Mouse (Mus musculus): Measurements from ENCODE around the gene Ttll2. TPM values are rescaled to one million over a fixed set of nuclear protein-coding genes. Genes with fewer than 3 reads are reported as not detected.
"Not testable (repeated sequence)": the region's sequence is repeated elsewhere in the genome, so short reads cannot be mapped to it uniquely, and the experiment has no call there.

The Ttll2 gene
- polyA plus RNA-seq, 1 experiment from 2014 or later: not detected

DNA sequence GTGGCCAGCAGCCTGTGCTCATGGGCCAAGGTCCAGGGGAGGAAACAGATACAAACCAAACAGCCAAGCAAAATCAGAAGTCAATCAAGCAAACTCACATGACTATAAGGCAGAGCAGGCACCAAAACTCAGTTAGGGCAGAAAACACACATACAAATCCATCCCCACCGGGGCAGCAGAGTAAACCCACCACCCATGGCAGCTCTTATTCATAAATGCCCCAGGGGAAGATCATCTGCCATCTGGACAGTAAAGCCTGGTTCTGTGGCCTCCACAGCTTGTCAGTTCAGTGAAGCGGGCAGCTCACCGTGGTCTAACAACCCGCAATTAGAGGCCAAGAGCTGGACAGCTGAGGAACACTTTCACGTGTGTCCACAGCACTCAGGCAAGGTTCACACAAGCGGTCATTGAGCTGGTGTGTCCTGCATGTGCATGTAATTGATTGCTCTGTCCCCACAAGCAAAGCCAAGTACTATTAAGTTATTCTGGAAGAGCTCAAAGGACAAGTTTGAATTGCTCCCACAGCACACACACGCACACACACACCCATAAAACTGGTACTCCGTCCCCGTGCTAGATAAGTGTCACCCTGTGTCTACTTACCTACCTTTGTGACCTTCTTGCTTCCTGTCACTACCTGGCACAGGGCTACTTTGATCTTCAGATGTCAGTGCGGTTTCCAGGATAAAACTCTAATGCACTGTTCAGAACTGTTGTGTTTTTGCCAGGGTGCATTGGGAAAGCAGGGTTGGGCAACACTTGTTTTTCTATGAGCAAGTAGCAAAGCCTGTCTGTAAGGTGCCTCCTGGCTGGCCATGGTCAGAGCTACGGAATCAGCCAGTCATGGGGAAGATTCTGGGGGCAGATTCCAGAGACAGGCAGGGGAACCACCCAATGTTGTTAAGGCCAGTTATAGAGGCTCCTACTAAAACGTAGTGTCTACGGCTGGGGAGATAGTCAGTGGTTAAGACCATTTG is 31.0 kb upstream of the Ttll2 start:
- not testable (repeated sequence) for H3K9me3 ChIP-seq; H3K4me3 ChIP-seq; H3K4me1 ChIP-seq; H3K9ac ChIP-seq (replicated peaks); H3K4me2 ChIP-seq (replicated peaks); H3K27me3 ChIP-seq; H3K36me3 ChIP-seq; H3K27ac ChIP-seq (replicated peaks); ATAC-seq (ENCODE audit: low FRiP score, low read depth)
- WGBS: 86% methylated on average over 12 of the region's 13 CpGs

DNA sequence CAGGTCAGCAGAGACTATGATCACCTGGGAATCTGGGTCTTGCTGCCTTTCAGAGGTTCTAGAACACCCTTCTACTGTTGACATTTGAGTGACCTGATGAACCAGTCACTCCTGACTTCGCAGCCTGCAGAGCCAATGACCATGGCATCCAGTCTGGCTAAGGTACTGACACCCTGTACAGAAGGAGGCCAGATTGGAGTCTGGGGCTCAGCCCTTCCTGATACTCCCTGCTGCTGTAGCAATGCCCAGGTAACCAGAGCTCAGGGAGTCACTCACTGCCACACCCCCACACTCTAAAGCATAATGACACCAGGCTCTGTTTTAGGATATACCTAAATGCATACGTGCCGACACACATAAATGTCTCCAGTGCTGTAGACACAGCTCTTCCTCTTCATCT is 30.2 kb upstream of the Ttll2 start:
- H3K9ac ChIP-seq (replicated peaks); H3K36me3 ChIP-seq; H3K27ac ChIP-seq (replicated peaks); ATAC-seq (ENCODE audit: low FRiP score, low read depth); H3K9me3 ChIP-seq; H3K27me3 ChIP-seq; H3K4me3 ChIP-seq; H3K4me2 ChIP-seq (replicated peaks); H3K4me1 ChIP-seq: not testable (repeated sequence)
- 87% methylated on average over 1 of the region's 3 CpGs for WGBS

DNA sequence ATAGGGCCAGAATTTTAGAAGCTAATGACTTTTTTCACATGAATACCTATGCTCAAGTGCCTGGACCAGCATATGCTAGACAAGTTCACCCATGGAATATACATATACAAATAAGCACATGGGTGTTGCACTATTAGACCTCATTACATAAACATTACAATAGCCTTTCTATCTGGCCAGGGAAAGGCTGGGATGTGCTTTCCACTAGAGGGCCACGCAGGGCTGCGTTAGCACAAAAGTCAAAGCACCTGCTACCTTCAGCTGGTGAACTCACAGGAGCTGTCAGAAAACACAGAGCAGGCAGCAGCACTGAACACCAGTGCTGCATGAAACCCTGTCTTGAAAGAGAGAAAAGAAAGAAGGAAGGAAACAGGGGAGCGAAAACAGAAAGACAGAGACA is 25.4 kb upstream of the Ttll2 start:
- not testable (repeated sequence) for H3K9ac ChIP-seq (replicated peaks); H3K36me3 ChIP-seq; H3K4me1 ChIP-seq; H3K9me3 ChIP-seq; H3K27me3 ChIP-seq; H3K4me3 ChIP-seq; H3K4me2 ChIP-seq (replicated peaks); ATAC-seq (ENCODE audit: low FRiP score, low read depth); H3K27ac ChIP-seq (replicated peaks)
- 46% methylated on average over 3 of the region's 3 CpGs for WGBS

DNA sequence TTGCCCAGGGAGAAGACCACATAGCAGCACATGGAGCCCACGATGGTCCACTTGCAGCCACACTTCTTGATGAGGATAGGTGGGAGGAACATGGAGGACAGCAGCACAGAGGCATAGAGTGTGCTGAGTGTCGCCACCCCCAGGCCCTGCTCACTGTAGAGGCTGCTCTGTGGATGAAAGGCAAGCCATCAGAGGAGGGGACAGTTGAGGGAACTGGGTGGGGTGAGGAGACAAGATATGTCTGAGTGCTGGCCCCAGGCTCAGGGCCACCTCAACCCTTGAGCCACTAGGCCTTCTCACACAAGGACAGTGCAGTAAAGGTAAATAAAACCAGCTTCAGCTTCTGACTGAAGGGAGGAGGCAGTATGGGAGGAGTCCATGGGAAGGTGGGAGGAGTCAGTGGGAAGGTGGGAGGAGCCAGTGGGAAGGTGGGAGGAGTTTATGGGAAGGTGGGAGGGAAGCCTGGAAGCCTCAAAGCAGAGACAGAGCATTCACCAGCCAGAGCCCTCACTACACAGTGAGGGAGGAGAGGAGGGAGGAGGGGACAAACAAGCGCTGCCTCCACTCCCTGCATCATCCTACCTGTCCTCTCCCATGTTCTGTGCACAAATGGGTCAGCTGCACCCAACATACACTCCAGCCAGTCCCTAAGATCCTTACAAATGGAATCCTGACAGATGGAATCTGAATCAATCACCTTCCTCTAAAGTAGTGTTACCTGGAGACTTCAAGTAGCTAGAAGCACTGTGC is 24.6 kb upstream of the Ttll2 start:
- not testable (repeated sequence) for H3K9me3 ChIP-seq; H3K9ac ChIP-seq (replicated peaks); H3K4me2 ChIP-seq (replicated peaks); H3K27me3 ChIP-seq; ATAC-seq (ENCODE audit: low FRiP score, low read depth); H3K27ac ChIP-seq (replicated peaks); H3K36me3 ChIP-seq; H3K4me3 ChIP-seq; H3K4me1 ChIP-seq
- WGBS: 100% methylated on average over 1 of the region's 3 CpGs

DNA sequence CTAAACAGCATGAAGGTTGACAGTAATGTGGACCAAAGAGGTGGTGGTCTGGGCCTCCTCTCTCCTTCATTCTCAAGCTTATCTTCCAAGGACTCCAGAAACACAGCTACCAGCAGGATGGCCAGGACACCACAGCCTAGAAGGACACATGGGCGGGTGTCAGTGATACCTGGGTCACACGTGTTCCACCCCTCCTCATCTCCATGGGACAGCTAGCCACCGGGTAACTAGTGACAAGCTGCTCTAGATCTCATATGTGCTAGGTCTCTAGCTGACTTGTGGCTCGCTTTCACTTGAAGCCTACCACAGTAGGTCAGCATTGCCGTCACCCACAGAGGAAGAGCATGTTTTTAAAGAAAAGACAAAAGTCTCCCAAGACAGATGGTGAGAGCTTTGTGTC is 19.4 kb upstream of the Ttll2 start, which contains the start of gene Gm49630:
Gene Gm49630, minus strand, starts transcription at position 101 of the 400 bp plus-strand sequence.
- not testable (repeated sequence) for H3K27ac ChIP-seq (replicated peaks); H3K9ac ChIP-seq (replicated peaks); ATAC-seq (ENCODE audit: low FRiP score, low read depth); H3K27me3 ChIP-seq; H3K4me3 ChIP-seq; H3K4me1 ChIP-seq; H3K4me2 ChIP-seq (replicated peaks); H3K36me3 ChIP-seq; H3K9me3 ChIP-seq
- 85% methylated on average over 3 of the region's 5 CpGs for WGBS

DNA sequence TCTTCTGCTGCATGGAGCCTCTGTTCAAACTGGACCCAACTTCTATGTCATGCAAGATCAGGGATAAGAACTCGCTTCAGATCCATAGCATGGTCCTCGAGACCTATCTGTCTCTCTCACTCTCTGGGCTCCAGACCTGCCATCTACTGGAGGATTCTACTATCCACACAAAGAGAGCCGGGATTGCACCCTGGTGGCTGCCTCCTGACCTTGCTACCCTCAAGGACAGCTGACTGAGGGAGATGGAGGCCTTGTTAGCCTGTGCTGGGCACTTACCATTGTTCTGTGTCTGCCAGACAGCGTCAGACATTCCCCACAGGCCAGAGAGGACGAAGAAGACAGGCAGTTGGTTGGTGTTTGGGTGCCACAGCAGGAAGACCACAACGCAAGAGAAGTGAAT is 16.9 kb upstream of the Ttll2 start:
- H3K4me1 ChIP-seq; H3K27me3 ChIP-seq; H3K4me2 ChIP-seq (replicated peaks); H3K9ac ChIP-seq (replicated peaks); H3K9me3 ChIP-seq; H3K27ac ChIP-seq (replicated peaks); H3K36me3 ChIP-seq; H3K4me3 ChIP-seq; ATAC-seq (ENCODE audit: low FRiP score, low read depth): not testable (repeated sequence)
- 66% methylated on average over 6 of the region's 6 CpGs for WGBS

DNA sequence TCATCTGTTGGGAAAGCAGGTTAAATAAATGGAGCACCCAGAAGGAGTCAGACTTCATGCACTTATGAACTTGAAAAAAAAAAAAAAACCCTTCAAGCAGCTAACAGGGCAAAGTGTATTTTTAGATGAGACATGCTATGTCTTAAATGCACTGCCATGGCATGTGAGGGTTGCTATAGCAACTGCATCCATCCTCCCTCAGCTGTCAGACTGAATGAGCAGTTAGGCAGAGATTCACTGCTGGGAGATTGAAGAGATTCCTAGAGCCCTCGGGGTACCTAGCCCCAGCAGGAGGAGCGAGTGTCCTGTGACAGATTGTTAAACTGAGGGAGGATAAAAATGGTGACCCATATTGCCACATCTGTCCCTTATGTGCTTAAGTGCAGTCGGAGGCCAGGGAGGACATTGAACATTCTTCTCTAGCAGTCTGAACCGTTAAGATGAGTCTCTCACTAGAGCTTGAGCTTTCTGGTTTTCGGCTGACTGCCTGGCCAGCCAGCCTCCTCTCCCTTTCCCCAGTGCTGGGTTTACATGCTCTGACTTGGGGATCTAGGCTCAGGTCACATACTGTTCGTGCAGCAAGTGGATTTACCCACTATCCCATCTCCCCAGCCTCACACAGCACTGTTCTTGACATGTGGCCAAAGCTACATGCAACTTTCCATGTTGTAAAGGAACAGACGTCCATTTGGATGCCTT is 14.3 kb upstream of the Ttll2 start:
- H3K4me3 ChIP-seq; H3K9me3 ChIP-seq; H3K9ac ChIP-seq (replicated peaks); H3K27ac ChIP-seq (replicated peaks); H3K27me3 ChIP-seq; H3K4me2 ChIP-seq (replicated peaks); H3K4me1 ChIP-seq; H3K36me3 ChIP-seq: not testable (repeated sequence)
- ATAC-seq (ENCODE audit: low FRiP score, low read depth): peak; percentile 63; the same call in 1 of the 2 replicates
- WGBS: 47% methylated on average over 5 of the region's 7 CpGs

DNA sequence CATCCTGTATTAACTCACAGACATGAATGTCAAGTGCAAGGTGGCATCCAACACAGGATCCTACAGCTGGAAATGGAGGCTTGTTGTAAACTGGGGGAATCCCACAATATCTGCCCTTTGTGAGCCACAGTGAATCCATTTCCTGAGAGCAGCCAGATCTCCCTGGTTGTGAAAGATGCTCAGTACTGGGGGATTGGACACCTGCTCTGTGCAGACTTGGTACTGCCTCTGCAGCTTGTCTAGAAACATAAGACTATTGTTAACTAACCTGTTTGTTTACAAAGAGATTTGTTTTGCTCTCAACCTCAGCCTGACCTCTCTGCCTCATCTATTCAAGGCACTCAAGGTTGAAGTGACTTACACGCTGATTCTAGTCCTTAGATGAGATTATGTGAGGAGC is 13.8 kb upstream of the Ttll2 start:
- H3K27me3 ChIP-seq; H3K9me3 ChIP-seq; H3K36me3 ChIP-seq; H3K9ac ChIP-seq (replicated peaks); ATAC-seq (ENCODE audit: low FRiP score, low read depth); H3K4me3 ChIP-seq; H3K4me2 ChIP-seq (replicated peaks); H3K4me1 ChIP-seq; H3K27ac ChIP-seq (replicated peaks): not testable (repeated sequence)
- 0% methylated on average over 1 of the region's 1 CpGs for WGBS

DNA sequence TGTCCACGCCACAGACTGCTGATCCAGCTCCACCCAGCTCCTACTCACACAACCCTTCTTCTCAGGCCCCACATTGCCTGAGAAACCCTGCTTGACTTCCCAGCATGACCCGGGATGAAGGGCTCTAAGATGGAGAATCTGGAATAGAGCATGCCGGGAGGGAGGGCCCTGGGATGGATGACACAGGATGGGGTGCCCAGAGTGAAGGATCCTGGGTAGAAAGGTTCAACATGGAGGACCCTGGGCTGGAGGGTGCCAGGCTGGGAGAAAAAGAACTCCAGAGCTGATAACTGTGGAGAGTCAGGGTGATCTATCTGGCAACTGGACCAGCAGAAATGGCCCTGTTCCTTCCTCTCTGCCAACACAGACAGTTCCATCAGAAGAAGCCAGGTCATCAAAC is 13.1 kb upstream of the Ttll2 start:
- H3K4me3 ChIP-seq; H3K9me3 ChIP-seq; H3K27me3 ChIP-seq; H3K4me1 ChIP-seq; H3K27ac ChIP-seq (replicated peaks); H3K4me2 ChIP-seq (replicated peaks); ATAC-seq (ENCODE audit: low FRiP score, low read depth); H3K9ac ChIP-seq (replicated peaks); H3K36me3 ChIP-seq: not testable (repeated sequence)
- no CpG with 5 or more reads among the region's 3 CpGs for WGBS

DNA sequence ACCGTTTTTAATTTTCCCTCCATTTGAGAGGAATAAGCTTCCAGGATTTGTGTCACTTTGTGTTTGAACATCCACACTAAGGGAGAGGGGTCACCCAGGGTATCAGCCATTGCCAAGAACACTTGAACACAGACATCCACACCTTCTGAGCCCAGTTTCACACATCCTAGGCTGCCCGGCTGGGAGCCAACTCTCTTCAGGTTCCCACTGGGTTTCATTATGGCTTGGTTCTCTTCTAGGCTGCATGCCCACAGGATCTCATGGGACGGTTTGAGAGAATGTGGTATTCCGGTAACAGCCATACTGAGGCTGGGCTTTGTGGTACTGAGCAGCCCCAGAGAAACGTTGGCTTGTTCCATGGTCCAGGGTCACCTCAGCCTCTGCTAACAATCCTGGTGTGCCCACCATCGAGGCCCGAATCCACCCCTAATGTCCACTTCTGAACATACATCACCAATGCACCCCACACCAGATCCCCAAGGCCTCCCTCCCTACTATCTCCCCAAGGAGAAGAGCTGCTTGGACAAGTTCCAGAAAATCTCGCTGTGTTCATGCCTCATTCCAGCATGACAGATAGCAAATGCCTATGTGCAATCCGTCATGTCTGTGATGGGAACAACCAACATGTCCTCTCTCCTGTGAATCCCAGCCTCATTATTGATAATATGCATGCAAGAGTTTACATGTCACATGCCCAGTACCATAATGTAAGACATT is 8.4 kb upstream of the Ttll2 start:
- not testable (repeated sequence) for H3K4me3 ChIP-seq

DNA sequence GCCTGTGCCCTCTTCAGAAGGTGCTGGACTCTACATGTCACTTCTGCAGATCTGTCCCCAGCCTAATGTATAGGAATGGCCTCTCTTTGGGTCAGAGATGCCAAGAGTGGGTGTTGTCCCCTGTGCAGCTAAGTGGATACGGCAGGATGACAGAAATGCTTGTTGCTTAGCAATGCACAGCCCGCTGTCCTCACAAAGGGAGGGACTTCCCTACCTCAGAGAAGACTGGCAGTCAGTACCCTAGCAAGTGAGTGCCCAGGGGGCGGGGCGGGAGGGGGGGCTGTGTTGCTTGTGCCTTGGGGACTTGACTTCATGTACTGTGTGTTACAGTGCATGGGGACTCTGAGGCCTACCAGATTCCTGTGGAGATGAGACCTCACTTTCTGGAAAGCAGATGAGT is 7.3 kb upstream of the Ttll2 start:
- 72% methylated on average over 4 of the region's 4 CpGs for WGBS
- ATAC-seq (ENCODE audit: low FRiP score, low read depth); H3K27ac ChIP-seq (replicated peaks); H3K4me1 ChIP-seq; H3K4me3 ChIP-seq; H3K9me3 ChIP-seq; H3K9ac ChIP-seq (replicated peaks); H3K36me3 ChIP-seq; H3K27me3 ChIP-seq; H3K4me2 ChIP-seq (replicated peaks): not testable (repeated sequence)

More for the DNA sequence above, 8.4 kb upstream of the Ttll2 start:
- H3K9me3 ChIP-seq; H3K27me3 ChIP-seq; H3K4me2 ChIP-seq (replicated peaks); H3K9ac ChIP-seq (replicated peaks); H3K4me1 ChIP-seq; H3K27ac ChIP-seq (replicated peaks); ATAC-seq (ENCODE audit: low FRiP score, low read depth); H3K36me3 ChIP-seq: not testable (repeated sequence)
- WGBS: 89% methylated on average over 9 of the region's 9 CpGs
